Mouse (Mus musculus) spleen, adult 2 months (tissue): Measurements from ENCODE around the gene Evc.
A peak's percentile ranks its signal among the peaks of the same experiment; 100 is the strongest.

Source experiments
- CTCF ChIP-seq: fragments of 200-500 bp; IDR thresholded peaks from 2 replicates; pipeline ENCODE4 v1.5.1; 2011; ENCODE audit warnings: mild to moderate bottlenecking, inconsistent platforms; ENCODE audit not compliant: insufficient read depth, insufficient read length, insufficient replicate concordance; ENCODE audit errors: extremely low read depth
- POLR2A ChIP-seq: fragments of 200-500 bp; IDR thresholded peaks from 2 replicates; pipeline ENCODE4 v1.6.1; 2011; ENCODE audit warnings: low read depth, low read length, inconsistent platforms

DNA sequence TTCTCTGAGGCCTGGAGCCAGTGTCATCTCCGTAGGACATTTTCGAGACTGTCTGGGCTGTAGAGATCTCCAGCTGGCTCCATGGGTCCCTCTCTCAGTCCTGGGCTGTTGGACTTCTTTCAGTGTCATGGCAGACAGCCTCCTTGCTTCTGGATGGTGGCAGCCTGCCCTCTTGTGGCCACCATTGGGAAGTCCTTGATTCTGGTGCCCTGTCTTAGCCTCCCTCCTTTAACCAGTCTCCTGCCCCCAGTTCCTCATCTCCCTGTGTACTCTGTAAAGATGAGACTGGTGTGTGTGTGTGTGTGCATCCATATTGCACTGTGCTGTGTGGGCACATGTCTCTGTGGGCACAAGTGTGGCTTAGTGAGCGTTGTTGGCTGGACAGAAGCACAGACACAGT, 48.3 kb downstream of the Evc start:
- peak; percentile 38; the same call in 1 of the 2 replicates for TF ChIP-seq CTCF
- no peak for TF ChIP-seq POLR2A
